Mouse (Mus musculus) testis, postnatal 14 days (tissue): Measurements from ENCODE around the gene Htr7.

Experiments
- DNase-seq: peaks from one replicate; pipeline ENCODE4 v3.0.0; 2021; ENCODE audit warnings: low spot score

The Htr7 gene

DNA sequence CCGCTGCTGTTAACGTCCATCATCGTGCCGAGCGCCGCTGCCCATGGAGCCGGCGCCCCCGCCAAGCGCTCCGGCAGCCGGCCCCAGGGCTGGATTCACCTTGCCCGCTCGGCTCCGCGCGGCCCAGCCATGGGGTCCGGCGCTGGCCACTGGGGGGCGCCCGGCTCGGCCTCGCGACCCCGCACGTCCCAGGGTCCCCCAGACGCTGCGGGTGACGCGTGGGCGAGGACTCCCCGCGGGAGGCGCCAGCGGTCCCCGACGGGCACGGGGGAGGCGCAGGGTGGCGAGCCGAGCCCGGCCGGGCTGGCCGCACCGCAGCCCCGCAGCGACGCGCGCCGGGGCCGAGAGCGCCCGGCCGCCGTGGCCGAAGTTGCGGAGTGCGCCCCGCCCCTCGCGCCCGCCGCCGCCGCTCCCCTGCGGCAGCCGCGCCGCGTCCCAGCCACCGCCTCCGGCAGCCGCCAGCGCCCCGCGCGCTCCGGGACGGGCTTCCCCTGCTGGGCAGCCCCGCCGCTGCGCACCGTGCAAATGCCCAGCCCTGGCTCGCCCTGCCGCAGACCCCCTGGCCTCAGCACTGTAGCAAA is at the start of gene Htr7:
Gene Htr7 (minus strand): TSS at position 277 of the 581 bp plus-strand sequence.
- DNase-seq, result peak; percentile 46

DNA sequence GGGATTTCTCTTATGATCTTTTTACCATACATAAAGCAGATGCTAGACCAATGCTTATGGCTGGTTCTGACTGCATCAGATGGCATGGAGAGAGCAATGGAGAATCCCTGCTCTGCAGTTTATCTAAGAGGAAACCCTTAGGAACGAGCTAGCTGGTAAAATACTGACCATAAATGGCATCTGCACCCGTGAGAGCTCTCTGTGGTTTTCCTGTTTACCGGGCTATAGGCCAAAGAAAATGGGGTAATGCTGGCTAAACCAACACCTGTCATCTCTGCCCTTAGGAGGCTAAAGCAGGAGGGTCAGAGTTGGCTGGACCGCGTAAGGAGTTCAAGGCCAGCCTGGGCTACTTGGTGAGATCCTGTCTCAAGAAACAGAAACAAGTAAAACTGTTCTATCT is 46.6 kb upstream of the Htr7 start:
- DNase-seq, result no peak

DNA sequence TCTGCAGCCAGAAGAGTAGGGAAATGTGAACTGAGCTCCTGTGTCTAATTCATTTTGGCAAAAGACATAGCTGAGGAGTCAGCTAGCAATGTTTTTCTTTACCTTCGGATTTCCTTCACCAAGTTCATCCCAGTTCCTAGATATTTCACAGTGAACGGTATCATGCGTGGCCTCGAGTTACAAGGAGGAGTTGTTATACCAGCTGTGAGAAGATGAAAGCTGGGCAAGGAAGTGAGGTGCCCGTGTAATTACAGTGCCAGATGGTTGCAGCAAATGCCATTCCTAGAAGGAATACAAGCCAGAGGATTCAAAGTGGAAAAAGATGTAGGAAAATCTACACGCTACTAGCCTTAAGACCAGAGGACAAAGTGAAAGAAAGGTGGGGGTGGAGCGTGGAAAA is 41.6 kb upstream of the Htr7 start:
- DNase-seq, result no peak

DNA sequence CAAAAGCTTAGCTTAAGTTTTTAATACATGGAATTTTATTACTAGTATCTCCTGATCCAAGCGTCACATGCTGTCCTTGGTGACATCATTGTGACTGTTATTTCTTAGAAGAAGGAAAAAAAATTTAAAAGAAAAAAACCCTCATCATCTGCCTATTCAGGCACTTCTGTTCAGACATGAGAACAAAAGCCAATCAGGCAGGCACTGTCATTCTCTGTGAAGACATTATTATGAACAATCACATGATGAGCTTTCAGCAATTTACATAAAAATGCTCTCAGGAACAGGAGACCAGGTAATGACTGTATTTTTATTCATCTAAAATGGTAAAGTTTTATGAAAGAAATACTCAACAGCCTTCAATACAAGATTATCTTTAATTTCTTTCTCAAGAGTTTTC is 41.0 kb upstream of the Htr7 start:
- no peak for DNase-seq

DNA sequence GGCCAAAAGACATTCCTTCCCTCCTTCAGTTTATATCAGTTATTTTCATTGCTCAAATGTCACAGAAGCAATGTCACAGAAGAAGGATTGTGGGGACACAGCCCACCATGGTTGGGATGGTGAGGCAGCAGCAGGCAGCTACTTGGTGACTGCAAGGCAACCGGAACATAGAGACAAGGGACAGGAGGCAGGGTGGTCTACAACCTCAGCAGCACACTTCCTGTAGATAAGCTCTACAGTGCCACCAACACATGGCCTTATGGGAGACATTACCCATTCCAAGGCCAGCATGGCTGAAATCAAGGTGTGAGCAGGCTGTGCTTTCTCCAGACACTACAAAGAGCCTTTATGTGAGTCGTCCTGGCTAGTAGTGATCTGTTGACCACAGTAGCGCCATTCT is 39.9 kb upstream of the Htr7 start:
- no peak for DNase-seq

DNA sequence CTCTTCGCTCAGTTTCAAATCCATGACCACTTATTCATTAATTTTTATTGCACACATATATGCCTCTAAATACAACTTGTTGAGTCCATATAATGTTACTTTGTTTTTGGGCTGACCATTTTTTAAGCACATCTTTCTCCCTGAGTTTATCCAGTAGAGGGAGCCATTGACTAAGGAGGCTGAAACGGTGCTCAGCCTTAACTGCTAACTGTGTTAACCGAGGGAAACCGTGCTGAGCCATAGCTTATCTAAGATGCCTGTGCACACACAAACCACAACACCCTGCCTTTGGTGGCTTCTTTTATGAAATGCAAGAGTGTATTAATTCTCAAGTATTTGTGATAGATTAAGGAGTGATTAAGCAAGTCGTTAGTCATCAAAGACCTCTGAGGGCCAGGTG is 33.5 kb upstream of the Htr7 start:
- no peak for DNase-seq

DNA sequence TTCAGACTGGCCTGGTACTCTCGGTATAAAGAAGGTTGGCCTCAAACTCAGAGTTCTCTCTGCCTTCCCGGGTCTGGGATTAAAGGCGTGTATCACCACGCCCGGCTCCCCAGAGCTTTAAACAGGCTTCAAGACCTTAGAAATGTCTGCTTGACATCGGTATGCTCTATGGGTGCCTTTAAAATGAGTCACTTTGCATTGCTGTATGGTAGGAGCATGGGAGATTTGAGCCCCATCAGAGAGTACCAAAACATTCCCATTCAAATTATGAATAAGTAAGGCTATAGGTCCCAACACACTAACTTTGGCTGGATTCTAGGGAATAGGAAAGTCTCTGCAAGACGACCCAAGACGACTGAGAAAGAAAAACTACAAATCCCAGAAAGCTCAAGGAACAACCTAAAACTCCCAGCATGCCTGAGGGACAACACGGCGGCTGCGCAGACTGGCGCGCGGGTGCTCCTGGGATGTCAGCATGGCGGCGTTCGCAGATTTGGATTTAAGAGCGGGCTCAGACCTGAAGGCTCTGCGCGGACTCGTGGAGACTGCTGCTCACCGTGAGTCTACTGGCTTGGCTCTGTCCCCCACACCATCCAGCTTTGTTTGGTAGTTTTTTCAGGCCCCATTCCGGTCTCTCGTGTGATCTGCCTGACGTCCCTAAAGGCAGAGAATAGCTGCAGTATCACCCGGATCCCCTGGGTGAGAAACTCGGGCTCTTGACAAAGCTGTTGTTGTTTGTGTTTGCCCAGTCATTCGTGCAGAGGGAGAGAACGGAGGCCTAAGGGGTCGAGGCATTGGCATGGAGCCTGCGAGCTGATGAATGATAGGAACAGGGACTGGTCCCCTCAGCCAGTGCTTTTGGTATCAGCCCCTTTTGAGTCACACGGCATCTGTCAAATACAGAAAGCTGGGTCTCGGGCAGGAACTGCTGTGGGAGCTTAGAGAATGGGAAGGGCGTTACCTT is 26.2 kb upstream of the Htr7 start, which contains the start of gene Rpp30:
Gene Rpp30 (plus strand): TSS at position 455 of the 964 bp plus-strand sequence.
- peak; percentile 89 for DNase-seq

DNA sequence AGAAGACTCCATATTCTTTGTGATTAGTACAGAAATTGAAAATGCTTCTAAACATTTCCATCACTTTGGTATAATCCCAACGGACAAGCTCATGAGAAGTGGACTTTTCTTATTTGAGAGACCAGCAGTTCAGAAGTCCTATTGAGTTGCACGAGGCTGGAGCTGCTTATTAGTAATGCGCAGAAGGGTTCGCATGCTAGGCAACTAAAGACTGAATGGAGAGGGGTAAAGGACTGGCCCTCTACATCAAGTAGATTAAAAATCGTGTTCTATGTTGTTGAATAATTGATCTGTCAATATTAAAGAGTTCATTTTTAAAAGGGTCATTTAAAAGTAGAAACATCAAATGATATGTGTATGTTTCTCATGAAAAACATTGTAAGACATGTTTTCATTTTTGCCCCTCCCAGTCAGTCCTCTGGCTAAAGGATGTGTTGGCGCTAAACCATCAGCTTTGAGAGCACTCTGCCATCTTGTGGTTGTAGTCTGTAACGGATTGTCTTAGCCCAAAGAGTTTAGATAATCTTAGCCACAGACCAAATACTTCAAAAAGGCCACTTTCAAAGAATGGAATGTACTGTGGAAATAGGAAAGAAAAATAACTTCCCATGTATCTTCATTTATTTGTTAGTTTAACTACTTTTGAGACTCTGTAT is 25.4 kb upstream of the Htr7 start:
- DNase-seq, result no peak

DNA sequence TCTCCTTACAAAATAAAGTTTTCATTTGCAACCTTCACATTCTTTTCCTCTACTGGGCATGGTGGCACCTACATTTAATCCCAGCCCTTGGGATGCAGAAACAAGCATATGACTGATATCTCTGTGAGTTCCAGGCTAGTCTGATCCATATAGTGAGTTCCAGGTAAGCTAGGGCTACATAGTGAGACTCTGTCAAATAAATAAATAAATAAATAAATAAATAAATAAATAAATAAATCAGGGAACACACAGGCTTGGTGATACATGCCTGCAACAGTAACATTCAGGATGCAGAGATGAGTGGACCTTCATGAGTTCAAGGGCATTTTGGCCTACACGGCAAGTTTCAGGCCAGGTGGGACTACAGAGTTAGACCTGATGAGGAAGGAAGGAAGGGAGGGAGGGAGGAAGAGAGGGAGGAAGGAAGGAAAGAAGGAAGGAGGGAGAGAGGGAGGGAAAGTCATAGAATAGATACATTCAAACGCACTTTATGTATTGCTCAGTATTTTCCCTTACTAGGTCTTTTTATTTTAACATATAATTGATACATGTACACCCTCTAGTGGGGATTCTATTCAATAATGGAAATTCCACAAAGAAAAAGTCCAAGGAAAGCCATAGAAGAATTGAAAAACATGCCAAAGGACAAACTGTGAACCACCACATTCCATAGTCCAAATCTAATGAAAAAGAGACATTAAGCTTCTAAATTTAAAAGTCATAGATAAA is 5.7 kb upstream of the Htr7 start:
- DNase-seq, result no peak

DNA sequence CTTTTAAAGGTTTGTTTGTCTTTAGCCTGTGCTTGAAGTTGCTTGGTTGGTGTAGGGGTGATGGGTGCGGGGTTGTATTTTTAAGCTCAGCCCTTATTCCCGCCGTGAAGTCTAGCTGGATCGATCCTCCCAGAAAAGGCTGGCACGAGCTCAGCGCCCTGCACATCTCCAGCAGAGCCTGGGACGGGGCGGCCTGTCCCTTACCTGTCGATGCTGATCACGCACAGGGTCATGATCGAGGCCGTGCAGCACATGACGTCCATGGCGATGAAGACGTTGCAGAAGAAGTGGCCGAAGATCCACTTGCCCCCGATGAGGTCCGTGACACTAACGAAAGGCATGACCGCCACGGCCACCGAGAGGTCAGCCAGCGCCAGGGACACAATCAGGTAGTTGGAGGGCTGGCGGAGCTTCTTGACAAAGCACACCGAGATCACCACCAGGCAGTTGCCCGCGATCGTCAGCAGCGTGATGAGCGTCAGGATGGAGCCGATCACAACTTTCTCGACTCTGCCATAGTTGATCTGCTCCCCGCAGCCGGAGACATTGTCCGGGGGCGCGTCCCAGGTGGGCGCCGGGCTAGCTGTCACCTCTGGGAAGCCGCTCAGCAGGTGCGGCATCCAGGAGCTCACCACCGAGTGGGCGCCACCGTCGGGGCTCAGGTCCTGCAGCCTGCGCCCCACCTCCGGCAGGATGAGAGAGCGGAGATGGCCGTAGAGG is 645 bp downstream of the Htr7 start:
- DNase-seq, result no peak

DNA sequence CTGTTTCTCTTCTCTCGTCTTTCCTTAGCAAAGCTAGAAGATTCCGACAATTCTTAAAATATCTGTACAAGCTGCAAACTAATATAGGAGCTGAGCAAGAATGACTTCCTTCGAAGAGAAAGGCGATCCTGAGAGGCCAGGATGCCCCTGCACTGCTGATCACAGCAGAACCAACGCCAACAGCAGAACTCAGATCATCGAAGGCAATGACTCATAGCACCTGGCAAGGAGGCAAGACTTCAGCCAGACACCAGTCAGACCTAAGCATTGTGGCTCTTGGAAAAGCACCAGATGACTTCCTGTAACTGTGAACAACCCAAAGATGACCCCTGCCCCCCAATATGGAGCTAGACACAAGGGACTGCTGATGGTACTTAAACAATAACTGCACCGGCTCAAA is 11.3 kb downstream of the Htr7 start:
- no peak for DNase-seq

DNA sequence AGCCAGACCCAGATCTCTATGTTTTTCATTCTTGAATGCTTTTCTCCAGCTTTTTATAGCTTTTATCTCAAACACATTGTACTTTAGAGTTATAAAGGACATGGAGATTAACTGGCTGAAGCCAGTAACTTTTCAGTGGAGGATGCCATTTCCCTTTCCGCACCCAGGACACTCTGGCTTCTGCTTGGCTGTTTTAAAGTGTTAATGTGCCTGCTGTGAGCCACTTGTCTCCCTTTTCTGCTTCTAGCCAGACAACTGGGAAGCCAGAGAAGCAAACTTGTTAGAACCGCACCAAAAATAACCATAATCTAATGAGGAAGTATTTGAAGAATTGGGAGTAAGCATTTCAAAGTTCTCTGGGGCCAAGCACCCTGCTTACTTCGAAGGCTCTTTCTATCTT is 42.5 kb downstream of the Htr7 start:
- no peak for DNase-seq

DNA sequence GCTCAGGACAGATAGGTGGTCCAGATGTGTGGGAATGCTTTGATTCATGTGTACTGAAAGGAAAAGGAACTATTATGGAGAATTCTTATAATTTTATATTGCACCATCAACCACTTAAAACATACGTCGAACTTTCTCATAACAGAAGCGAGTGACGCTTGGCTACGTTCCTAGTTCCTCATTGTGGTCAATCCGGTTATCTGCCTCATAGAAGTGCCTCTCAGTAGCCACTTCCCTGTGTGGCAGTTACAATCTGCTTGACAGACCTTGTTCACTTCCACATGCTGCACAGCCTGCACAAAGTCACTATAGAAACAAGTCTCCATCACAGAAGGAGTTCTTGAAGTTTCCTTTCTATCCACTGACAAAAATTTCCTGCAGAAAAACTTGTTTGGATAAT is 51.0 kb downstream of the Htr7 start:
- DNase-seq, result no peak

DNA sequence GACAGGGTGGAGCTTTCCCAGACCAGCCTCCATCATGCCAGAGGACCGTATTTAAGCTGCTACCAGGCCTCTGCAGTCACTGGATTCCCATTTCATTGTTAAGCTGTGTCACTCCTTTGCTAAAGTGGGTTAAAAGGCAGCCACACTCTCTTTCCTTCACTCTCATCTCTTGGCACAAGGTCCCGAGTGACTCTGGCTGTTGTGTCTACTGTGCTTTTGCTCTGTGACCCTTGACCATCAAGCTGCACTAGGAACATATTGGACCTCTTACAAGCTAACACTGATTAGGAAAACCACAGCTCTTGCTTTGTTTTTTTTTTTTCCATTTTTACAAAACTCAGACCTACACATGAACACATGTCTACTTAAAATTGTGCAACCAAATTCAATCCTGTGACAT is 52.3 kb downstream of the Htr7 start:
- no peak for DNase-seq

DNA sequence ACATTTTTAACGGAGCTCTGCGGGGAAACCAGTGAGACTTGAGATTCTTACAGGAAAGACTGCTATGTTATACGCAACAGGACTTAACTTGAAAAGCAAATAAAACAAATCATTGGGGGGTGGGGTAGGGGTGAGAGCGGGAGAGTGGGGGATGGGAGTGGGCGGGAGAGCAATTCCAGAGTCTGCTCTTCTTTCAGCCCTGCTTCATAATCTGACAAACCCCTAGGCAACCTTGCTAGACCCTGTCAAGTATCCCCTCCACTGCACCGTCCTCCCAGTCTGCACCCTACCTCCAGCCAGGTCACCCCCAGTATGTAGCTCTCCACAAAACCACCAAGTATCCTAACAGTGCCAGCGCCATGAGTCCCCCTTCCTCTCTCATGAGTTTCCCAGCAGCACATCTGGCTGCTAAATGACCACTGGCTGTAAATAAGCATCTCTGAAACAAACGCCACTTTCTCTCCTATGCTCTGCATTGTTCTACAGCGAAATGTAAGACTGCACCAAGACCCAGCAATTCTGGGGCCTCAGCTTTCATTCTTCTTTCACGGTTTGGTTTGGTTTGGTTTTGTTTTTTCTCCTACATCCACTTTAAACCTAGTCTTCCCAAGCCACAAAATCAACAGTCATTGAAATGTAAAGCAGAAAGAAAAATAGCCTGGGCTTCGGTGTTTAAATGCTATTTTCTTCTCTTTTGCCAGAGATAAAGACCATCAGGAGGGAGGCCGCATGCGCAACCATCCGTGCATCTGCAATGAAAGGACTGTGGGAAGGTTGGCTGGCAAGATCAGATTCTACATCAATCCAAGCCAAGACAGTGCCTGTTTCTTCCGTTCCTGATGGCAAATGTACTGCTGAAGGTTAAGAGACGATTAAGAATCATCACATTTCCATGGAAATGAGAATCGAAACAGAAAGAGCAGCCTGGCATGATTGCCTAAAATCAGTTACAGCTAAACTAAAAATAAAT is 54.5 kb downstream of the Htr7 start:
- DNase-seq, result no peak

DNA sequence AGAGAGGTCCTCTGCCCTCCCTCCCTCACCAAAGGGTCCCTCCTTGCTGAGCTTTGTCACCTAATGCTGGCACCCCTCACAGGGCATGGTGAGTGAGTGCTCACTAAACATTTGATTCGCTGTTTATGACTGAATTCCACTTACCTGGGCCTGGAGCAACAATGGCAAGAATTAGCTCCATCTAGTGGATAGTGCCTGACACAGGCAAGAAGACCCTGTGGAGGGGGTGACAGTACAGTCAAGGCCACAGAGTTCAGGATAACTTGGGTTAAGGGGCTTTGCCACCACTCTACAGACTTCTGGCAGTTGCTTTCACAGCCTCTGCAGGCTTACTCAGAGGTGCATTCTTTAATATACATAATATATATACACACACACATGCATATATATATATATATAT is 55.8 kb downstream of the Htr7 start:
- DNase-seq, result no peak

DNA sequence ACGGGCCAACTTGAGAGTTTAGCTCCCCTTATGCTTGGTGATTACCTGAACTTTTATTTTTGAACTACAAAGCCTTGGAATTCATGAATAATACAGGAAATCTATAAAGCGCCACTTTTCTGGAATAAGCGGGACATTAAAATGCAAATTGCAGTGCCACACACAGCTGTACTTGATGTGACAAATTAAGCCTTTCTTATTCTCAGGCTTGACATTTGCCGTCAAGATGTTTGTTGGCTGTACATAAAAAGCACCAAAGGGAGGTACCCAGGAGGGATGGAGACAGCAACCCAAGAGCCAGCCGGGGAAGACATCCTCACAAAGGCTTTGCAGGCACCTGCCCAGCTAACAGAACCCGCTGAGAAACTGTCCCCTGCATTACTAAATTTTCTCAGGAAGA is 56.4 kb downstream of the Htr7 start:
- no peak for DNase-seq

DNA sequence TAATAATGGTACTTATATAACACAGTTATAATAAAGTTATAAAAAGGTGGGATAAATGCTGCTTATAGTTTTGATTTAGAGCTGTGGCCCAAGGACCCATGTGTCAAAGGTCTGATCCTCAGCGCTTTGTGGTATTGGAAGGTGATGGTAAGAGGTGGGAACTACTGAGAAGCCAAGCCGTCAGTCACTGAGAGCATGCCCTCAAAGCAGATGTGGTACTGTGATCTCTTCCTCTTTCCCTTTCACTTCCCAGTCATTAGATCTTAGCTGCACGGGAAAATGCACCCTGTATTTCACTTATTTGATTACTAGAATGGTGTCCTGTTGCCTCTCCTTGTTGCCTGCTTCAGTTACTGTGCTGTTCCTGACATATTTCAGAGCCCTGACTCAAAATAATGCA is 59.9 kb downstream of the Htr7 start:
- no peak for DNase-seq

DNA sequence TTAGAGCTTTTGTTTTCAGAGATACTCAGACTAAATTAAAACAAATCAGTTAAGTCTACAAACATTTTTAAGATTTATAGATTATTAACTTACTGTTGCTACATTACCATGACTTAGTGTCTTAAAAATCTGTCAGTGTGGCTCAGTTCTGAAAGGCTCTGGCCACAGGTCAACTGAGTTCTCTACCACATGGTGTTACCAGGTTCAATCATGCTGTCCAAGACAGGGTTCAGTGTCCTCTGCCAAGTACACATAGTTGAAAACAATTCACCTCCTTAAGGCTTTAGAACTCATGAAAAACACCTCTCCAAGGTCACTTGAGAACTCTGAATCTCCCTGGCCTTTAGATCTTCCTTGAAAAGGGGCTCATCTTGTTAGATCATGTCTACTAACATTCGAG is 69.8 kb downstream of the Htr7 start:
- no peak for DNase-seq

DNA sequence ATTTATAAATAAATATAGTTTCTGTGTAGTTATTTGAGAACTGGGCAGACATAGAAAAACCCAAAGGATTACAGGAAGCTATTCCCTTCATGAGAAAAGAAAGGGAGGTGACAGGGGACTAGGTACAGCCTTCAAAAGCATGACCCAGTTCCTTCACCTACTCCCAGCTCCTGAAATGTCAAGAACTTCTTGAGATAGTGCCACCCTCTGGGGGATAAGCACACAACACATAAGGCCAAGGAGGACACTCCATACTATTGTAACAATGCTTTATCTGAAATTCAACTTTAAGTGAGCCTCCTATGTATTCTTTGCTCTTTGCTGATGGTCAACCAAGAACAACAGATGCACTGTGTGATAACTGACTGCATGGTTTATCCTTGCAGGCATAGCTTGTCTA is 82.6 kb downstream of the Htr7 start:
- no peak for DNase-seq

DNA sequence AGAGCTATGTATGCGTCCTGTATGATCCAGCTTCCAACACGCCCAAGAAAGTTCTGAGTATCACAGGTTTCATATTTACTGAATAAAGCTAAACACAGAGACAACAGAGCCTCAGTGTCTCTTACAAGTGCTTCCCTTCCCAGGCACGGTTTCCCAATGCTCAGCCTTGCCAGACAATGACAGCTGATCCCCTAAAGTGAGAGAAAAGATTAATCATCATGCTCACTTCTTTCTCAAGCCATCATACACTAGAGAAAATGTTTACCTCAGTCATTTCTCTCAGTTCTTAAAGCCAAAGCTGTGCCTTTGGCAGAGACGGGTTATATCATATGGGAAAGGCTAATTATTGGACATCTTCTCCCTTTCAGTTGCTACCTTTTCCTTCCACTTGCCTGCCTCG is 99.7 kb downstream of the Htr7 start:
- no peak for DNase-seq
